Mouse (Mus musculus): ENCODE data around the gene Npas3.
A peak's percentile ranks its signal among the peaks of the same experiment; 100 is the strongest.

The Npas3 gene

DNA sequence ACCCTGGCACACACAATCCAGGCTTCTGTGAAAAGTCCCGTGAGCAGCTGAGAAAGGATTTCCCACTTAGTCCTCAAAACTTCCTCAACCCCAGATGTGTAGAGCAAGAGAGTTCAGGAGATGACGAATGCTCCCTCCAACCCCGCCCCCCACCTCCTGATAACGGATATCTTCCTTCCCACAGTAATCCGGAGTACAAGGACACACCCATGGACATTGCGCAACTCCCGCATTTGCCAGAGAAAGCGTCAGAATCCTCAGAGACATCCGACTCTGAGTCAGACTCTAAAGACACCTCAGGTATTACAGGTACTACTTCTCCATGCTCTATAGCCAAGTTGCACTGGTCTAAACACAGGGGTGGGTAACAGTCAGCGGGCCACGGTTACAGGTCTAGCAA lies 817.1 kb downstream of the Npas3 start:
- no peak for DNase-seq (ENCODE audit: low spot score)

DNA sequence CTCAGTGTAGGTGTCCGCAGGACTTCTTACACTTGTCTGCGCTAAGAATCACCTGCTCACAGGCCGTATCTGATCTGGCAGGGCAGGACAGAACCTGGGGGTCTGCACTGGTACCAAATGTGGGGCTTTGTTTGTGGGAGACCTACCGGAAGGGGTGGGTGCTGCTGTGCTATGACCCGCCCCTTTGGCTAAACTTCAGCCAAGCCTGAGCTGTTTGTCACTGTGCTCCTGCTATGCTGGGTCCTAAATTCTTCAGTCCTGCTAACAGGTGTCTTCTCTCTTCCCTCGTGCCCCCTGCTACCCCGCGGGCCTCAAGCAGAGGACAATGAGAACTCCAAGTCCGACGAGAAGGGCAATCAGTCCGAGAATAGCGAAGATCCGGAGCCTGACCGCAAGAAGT lies 818.9 kb downstream of the Npas3 start:
- no peak for DNase-seq (ENCODE audit: low spot score)

DNA sequence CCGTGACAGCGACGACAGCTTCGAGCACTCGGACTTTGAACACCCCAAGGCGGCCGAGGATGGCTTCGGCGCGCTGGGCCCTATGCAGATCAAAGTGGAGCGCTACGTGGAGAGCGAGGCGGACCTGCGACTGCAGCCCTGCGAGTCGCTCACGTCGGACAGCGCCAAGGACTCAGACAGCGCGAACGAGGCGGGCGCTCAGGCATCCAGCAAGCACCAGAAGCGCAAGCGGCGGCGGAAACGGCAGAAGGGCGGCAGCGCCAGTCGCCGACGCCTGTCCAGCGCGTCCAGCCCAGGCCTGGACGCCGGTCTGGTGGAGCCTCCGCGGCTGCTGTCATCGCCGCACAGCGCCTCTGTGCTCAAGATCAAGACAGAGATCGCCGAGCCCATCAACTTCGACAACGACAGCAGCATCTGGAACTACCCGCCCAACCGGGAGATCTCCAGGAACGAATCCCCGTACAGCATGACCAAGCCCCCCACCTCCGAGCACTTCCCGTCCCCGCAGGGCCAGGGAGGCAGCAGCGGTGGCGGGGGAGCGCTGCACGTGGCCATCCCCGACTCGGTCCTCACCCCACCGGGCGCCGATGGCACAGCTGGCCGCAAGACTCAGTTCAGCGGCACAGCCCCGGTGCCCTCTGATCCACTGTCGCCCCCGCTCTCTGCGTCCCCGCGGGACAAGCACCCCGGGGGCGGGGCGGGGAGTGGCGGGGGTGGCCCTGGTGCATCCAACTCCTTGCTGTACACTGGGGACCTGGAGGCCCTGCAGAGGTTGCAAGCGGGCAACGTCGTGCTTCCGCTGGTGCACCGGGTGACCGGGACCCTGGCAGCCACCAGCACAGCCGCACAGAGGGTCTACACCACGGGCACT lies 819.6 kb downstream of the Npas3 start:
- no peak for DNase-seq (ENCODE audit: low spot score)

DNA sequence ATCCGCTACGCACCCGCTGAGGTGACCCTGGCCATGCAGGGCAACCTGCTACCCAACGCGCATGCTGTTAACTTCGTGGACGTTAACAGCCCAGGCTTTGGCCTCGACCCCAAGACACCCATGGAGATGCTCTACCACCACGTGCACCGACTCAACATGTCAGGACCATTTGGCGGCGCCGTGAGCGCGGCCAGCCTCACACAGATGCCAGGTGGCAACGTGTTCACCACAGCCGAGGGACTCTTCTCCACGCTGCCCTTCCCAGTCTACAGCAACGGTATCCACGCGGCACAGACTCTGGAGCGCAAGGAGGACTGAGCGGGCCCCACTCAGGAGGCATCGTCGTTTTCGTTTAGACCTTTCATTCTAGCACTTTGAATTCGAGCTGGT lies 820.3 kb downstream of the Npas3 start:
- no peak for DNase-seq (ENCODE audit: low spot score)

DNA sequence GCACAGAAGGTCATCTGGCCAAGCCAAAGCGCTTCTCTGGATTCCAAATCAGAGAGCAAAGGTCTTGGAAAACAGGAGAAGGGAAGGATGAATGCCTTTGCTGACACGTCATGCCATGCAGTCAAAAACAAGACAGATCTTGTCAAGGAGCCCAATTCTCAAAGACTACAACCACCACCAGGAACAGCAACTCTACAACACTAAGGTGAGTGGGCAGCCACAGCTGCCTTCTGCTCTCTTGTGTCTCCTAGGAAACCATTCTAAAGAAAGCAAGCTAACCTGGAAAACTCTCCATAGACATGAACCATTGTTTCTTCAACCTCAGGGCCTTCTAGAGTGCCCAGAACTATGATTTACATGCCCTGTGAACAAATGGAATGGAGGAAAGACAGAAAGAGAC lies 825.5 kb downstream of the Npas3 start:
- DNase-seq (ENCODE audit: low spot score): no peak

DNA sequence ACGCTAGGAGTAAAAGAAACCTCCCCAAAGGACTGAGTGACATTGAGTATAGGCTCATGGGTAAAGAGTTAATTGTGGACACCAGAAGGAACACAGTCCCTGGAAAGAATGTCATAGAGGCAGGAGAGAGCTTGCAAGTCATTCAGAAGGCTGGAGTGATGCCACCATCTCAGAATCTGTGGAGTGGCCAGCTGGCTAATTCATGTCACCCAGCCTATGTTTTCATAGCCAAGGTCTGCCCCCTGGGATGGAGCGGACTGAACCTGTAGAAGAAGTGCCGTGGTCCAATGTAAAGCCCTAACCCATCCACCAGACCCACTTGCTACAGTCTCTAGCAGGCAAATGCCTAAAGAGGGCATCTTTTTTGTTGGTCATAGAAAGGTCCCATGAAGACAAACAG lies 832.5 kb downstream of the Npas3 start:
- no peak for DNase-seq (ENCODE audit: low spot score)

DNA sequence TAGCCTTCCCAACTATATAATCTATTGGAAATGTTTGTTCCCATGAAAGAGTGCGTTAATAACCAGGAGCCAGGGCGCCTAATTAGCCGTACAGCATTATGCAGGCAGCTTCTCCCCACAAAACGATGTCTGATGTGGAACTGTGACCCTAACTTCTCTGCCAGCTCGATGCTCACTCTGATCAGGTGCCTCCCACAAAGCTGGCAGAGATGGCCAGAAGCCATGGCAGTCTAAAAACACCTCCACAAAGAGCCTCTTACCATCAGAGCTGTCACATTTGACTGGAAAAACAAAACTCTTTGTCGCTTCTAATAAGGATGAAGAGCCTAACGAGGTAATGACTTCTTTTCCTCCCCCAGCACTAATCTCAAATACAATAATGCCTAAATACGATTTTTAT lies 845.3 kb downstream of the Npas3 start:
- no peak for DNase-seq (ENCODE audit: low spot score)

DNA sequence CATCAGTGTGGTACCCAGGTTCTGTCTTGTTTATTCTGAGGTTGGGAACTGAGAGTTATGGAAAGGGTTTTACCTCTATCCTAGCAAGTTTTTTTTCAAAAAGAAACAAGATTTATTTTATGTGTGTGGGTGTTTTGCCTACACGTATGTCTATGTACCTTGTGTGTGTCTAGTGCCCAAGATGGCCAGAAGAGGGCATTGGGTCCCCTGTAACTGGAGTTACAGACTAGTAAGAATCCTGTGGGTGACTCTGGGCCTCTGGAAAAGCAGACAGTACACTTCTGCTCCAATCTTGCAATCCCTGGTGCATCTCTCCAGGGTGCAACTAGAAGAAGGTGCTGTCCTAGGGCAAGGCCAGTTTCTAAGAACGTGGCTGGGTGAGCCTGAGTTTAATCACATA lies 848.0 kb downstream of the Npas3 start:
- no peak for DNase-seq (ENCODE audit: low spot score)

DNA sequence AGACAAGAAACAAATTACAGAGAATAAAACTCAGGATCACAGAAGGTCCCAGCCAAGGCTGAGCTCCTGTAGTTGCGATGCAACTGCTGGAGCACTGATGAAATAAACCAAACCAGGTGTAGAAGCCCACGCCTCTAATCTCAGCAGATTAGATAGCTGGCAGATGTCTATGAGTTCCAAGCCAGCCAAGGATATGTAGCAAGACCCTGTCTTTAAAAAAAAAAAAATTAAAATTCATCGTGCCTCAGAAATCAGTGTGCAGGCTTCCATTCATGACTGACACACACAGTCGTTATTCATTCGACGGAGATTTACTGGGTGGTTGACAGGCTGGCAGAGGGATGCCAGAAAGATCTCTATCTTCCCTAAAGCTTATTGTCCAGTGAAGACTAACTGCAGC lies 849.7 kb downstream of the Npas3 start:
- DNase-seq (ENCODE audit: low spot score): no peak

DNA sequence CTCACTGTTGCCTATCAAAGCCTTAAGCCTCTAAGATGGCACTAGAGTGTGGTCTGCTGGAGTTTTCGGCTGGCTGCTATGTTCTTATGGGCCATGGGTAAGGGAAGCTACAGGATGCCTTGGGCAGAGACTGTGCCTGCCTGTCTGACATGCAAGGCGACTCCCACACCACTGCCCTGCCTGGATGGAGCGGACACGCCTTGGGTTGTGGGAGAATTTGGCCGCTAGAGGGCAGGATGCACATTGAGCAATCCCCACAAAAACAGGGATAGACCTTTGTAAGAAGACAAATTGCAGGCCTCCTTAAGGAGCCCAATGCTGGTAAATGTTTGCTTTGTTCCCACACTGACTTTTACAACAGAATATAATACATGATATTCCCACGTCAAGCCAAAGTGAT lies 850.3 kb downstream of the Npas3 start:
- DNase-seq (ENCODE audit: low spot score): peak; percentile 20

DNA sequence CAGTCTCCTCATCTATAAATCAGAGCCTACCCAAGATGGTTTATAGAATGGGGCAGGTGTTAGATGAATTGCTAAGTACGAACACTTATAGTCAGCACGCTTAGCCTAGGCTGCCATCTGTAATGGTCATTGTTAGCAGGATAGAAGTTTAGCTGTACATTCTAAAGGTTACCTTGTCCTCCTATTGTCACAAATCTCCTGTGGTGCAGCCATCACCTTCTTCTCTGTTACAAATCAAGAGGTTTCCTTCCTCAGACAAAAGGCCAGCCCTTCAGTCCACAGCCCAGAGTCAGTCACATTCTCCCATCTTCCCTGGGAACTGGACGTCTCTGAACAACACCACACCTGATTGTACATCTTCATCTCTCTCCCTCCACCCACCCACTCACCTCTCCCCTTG lies 851.0 kb downstream of the Npas3 start:
- DNase-seq (ENCODE audit: low spot score): no peak

DNA sequence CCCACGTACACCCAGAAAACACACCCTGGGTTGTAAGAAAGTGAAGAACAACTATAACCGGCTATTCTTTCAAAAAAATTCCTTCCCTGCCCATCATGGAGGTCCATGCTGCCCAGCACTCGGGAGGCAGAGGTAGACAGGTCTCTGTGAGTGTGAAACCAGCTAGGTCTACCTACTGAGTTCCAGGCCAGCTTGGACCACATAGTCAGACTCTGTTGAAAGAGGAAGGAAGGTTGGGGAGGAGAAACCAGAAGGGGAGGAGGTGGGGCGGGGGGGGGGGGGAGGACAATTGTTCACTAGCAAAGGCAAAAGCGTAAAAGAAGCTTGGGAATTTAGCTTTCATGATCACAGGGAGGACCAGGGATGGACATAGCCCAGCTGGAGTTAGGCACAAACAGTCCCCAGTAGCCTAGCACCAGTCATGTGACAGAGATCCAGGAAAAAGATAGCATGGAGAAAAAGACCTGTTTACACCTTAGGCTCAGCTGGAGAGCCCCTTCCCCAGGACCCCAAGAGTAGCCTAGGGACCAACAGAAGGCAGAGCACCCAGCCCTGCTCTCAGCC lies 852.9 kb downstream of the Npas3 start:
- no peak for DNase-seq (ENCODE audit: low spot score)

DNA sequence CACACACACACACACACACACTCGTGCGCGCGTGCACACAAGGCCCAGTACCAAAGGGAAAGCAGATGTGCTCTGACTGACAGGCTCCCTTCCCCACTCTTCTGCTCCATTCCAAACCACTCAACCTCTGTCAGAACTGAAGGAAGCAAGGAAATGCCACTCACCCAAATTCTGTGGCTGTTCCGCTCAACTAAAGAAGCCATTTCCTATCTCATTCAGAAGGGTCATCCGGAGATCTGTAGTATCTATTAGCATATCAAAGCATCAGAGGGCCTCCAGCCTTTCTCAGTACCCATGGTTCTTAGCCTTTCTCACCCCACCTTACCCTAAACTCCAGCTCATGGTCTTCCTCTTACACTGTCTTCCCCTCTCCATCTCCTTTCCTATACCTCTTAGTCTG lies 854.0 kb downstream of the Npas3 start:
- DNase-seq (ENCODE audit: low spot score): no peak

DNA sequence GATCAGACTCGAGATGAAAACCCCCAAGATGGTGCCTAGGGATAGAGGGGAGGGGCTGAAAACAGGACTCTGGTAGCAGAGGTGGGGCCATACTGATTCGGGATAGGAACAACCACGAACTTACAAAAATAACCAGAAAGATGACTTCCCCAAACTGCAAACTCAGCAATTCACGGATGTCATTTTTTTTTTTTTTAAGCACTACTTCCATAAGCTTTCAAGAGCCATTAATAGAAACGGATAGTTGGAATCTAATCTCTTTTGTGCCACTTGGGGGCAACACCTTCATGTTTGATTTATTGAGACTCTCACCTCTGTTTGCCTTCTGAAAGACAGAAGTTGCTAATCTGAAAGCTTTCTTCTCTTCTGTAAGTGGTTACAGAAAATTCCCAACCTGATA lies 857.1 kb downstream of the Npas3 start:
- DNase-seq (ENCODE audit: low spot score): no peak

DNA sequence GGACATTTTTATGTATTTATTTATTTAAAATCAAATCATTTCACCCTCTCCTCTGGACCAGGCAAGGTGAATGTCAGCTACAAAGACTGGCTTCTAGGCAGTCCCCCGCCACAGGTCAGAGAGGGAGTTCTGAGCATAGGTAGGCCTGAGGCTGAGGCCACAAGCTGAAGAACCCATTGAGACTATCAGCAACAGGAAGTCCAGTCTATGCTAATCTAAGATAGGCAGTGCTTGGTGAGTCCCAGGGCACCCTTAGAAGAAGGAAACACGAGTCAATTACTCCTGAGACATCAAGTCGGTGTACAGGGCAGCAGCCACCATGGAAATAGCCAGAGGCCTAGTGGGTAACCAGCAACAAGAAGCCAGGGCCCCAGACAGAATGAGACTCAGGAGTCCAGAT lies 857.5 kb downstream of the Npas3 start:
- DNase-seq (ENCODE audit: low spot score): no peak

DNA sequence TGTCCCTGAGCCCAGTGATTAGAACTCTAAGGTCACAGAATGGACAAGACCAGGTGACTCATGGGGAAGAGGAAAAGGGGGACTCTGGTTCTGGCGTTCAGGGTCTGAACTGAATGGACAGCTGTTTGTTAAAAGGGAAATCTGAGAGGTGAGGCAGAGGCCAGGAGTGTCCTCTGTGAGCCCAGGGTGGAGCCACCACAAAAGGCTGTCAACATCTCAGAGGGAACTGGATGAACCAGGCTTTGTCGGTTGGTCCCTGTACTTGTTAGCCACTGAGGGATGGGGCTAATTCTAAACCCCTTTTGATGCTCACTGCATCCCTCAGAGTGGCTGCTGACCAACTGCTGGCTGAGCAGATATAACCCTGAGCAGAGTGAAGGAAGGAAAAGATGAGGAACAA lies 861.9 kb downstream of the Npas3 start:
- no peak for DNase-seq (ENCODE audit: low spot score)

DNA sequence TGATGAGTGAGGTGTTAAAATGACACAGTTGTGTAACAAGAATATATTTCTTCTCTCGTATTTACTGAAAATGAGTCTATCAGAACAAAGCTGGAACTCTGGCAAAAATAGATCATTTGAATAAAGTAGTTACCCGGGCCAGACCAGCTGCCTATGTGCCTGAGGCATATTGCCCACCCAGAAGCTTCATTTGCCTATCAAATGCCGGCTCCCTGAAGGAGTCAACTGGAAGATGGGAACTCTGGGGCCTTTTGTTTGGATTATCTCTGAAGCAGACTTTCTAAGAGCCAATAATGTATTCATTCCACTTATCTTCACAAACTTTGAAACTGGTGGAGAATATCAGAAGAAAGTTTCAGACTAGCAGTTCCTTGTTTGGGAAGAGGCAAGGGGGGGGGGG lies 862.5 kb downstream of the Npas3 start:
- DNase-seq (ENCODE audit: low spot score): no peak

DNA sequence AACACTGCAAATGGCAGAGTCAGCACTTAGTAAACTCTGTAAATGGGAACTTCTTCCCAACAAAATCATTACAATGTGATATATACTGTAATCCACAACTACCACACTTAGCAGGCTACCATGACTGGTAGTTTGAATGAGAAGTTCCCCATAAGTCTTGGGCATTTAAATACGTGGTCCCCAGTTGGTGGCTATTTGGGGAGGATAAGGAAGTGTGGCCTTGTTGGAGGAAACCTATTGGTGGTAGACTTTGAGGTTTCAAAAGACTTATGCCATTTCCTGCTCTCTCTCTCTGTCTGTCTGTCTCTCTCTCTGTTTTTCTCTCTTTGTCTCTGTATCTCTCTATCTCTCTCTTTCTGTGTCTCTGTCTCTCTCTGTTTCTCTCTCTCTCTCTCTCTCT lies 871.9 kb downstream of the Npas3 start:
- DNase-seq (ENCODE audit: low spot score): no peak

DNA sequence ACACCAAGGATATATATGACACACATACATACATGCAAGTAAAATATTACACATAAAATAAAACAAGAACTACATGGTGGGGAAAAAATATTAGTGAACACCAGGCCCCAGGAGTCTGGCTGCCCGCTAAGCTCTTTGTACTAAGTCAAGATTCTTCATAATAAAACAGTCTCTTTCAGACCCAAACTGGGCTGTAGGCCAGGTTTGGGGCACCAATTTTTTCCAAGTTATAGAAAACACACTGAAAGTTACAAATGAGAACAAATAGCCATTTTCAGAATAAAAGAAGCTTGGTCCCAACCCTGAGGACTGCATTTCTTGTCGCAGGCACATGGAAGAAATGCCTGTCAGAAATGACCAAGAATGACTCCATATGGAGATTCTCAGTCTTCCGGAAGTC lies 872.8 kb downstream of the Npas3 start:
- no peak for DNase-seq (ENCODE audit: low spot score)
